Mouse (Mus musculus) olfactory bulb, adult 2 months (tissue): ENCODE results near the gene Spi1. TPM values are rescaled to one million over a fixed set of nuclear protein-coding genes. Genes with fewer than 3 reads are reported as not detected.

ENCODE experiments used
- H3K27ac ChIP-seq: fragments of 200-500 bp; 2 replicates; pipeline ENCODE4 v1.5.1; 2012; ENCODE audit warnings: low read depth, low read length; ENCODE audit not compliant: insufficient read depth
- H3K4me1 ChIP-seq: fragments of 200-500 bp; 2 replicates; pipeline ENCODE4 v1.6.1; 2012; ENCODE audit warnings: low read length; ENCODE audit not compliant: control insufficient read depth, insufficient read depth
- H3K4me3 ChIP-seq: fragments of 200-500 bp; 2 replicates; pipeline ENCODE4 v1.5.1; 2012; ENCODE audit warnings: mild to moderate bottlenecking, low read depth, low read length, moderate library complexity; ENCODE audit not compliant: insufficient read depth
- CTCF ChIP-seq: fragments of 200-500 bp; IDR thresholded peaks from 2 replicates; pipeline ENCODE4 v1.5.1; 2012; ENCODE audit warnings: low read depth, mild to moderate bottlenecking, low read length, moderate library complexity; ENCODE audit not compliant: insufficient read depth
- POLR2A ChIP-seq: fragments of 200-500 bp; IDR thresholded peaks from 2 replicates; pipeline ENCODE4 v1.6.1; 2012; ENCODE audit warnings: mild to moderate bottlenecking, low read depth, low read length, moderate library complexity; ENCODE audit not compliant: insufficient read depth
- WGBS: fragments of 180-500 bp; shearing (Covaris S2); methylation state at CpG from one replicate; pipeline ENCODE4 v1.1.7; 2018; 5-methylcytosine and 5-hydroxymethylcytosine counted together
- polyA plus RNA-seq: library from polyadenylated mRNA; stranded (reverse); fragments of >200 nt; gene quantifications from 2 replicates; pipeline ENCODE4 v1.2.4, GENCODE M21; 2012; ENCODE audit warnings: low replicate concordance; ENCODE audit not compliant: missing spikeins, insufficient read depth, insufficient read length

Spi1 gene
- polyA plus RNA-seq, 1 experiment: not detected

- Histone ChIP-seq H3K4me3 (no peak overlapping the region), H3K27ac (no peak overlapping the region), H3K4me1 (peaks cover 18% of the 10 kb centered on the region)
- 78% methylated on average over 6 of the region's 6 CpGs for WGBS
- TF ChIP-seq CTCF (no peak), POLR2A (no peak)
Observed at GRCm38 (mm10) chr2:91064211-91064610, 18.0 kb upstream of the Spi1 start.

- Histone ChIP-seq H3K4me3 (no peak overlapping the region), H3K4me1 (peaks cover 19% of the 10 kb centered on the region), H3K27ac (no peak overlapping the region)
- no peak for TF ChIP-seq POLR2A
- peak; percentile 68; the same call in 1 of the 2 replicates for TF ChIP-seq CTCF
- 59% methylated on average over 3 of the region's 3 CpGs for WGBS
Observed at GRCm38 (mm10) chr2:91065544-91065943, 16.6 kb upstream of the Spi1 start.

GRCm38 (mm10) chr2:91066455-91066854, 15.7 kb upstream of the Spi1 start:
- no peak overlapping the region for H3K27ac ChIP-seq
- 58% methylated on average over 3 of the region's 3 CpGs for WGBS
- peaks cover 19% of the 10 kb centered on the region for H3K4me1 ChIP-seq
- H3K4me3 ChIP-seq: no peak overlapping the region
- TF ChIP-seq POLR2A: no peak
- no peak for TF ChIP-seq CTCF

- Histone ChIP-seq H3K4me3 (peak overlapping the region; percentile 25), H3K4me1 (peaks cover 19% of the 10 kb centered on the region), H3K27ac (no peak overlapping the region)
- TF ChIP-seq CTCF: no peak
- no peak for TF ChIP-seq POLR2A
- 53% methylated on average over 13 of the region's 13 CpGs for WGBS
Observed at GRCm38 (mm10) chr2:91068162-91068871, 13.9 kb upstream of the Spi1 start.

GRCm38 (mm10) chr2:91068872-91069165, 13.4 kb upstream of the Spi1 start:
- WGBS: 19% methylated on average over 6 of the region's 6 CpGs
- no peak for TF ChIP-seq POLR2A
- TF ChIP-seq CTCF: no peak
- peak overlapping the region; percentile 25 for H3K4me3 ChIP-seq
- H3K4me1 ChIP-seq: peaks cover 19% of the 10 kb centered on the region
- H3K27ac ChIP-seq: no peak overlapping the region

GRCm38 (mm10) chr2:91069306-91070000, 12.7 kb upstream of the Spi1 start:
- peak overlapping the region; percentile 81 for H3K4me3 ChIP-seq
- peaks cover 19% of the 10 kb centered on the region for H3K4me1 ChIP-seq
- H3K27ac ChIP-seq: peak overlapping the region; percentile 54
- TF ChIP-seq CTCF: no peak
- no peak; the same call in 1 of the 2 replicates for TF ChIP-seq POLR2A
- 5% methylated on average over 14 of the region's 14 CpGs for WGBS

- peak within 1 kb of the TSS; percentile 79 for H3K27ac ChIP-seq
- peak within 1 kb of the TSS; percentile 81 for H3K4me3 ChIP-seq
- H3K4me1 ChIP-seq: peaks cover 19% of the 10 kb centered on the region
- WGBS: under 1% methylated on average over 69 of the region's 69 CpGs
- TF ChIP-seq POLR2A (peak; percentile 39), CTCF (peak; percentile 100)
Observed at GRCm38 (mm10) chr2:91070076-91070800, 12.0 kb upstream of the Spi1 start, which contains the start of gene Slc39a13. Gene Slc39a13, minus strand, starts transcription at chr2:91070417.

GRCm38 (mm10) chr2:91071059-91071458, 11.1 kb upstream of the Spi1 start:
- H3K4me1 ChIP-seq: peaks cover 15% of the 10 kb centered on the region
- peak overlapping the region; percentile 79 for H3K27ac ChIP-seq
- no peak overlapping the region for H3K4me3 ChIP-seq
- 85% methylated on average over 10 of the region's 10 CpGs for WGBS
- no peak for TF ChIP-seq CTCF
- TF ChIP-seq POLR2A: no peak

GRCm38 (mm10) chr2:91072092-91072491, 10.1 kb upstream of the Spi1 start:
- peaks cover 15% of the 10 kb centered on the region for H3K4me1 ChIP-seq
- WGBS: 38% methylated on average over 1 of the region's 1 CpGs
- H3K27ac ChIP-seq: no peak overlapping the region
- H3K4me3 ChIP-seq: no peak overlapping the region
- TF ChIP-seq POLR2A (no peak), CTCF (no peak)
